Mouse (Mus musculus) testis, adult 2 months (tissue): ENCODE measurements around the gene Pik3c2g.

ENCODE experiments used
- CTCF ChIP-seq: fragments of 200-500 bp; IDR thresholded peaks from 2 replicates; pipeline ENCODE4 v1.5.1; 2012; ENCODE audit warnings: low read depth, mild to moderate bottlenecking, inconsistent platforms, low read length, moderate library complexity; ENCODE audit not compliant: control insufficient read depth, insufficient read depth, insufficient replicate concordance
- POLR2A ChIP-seq: fragments of 200-500 bp; IDR thresholded peaks from 2 replicates; pipeline ENCODE4 v1.6.1; 2012; ENCODE audit warnings: low read depth, mild to moderate bottlenecking, inconsistent platforms, low read length, moderate library complexity; ENCODE audit not compliant: control insufficient read depth

GRCm38 (mm10) chr6:139981061-139981460, 394.0 kb downstream of the Pik3c2g start:
- TF ChIP-seq CTCF: no peak
- TF ChIP-seq POLR2A: no peak
